Mouse (Mus musculus): ENCODE measurements around the gene Itgb3.

DNA sequence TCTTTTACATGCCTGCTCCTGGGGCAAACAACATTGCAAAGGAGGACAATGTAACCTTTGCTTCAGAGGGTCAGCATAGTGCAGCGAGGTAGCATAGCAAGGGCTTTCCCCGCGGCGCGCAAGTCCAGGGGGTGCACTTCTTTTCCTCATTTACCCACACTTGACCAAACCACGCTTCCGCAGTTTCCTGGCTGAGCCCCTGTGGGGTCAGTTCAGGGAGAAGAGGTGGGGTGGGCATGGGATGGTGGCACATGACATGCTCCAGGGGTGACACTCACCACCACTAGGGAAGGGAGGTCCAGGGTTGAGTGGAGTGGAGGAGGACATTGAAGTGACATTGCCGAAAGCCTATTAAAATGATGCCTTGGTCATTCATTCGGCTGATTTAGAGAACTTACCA is 28.7 kb upstream of the Itgb3 start:
- TF ChIP-seq MYOG (IDR thresholded peaks at IDR 0.05; ENCODE audit: control insufficient read depth in 1 of 3, insufficient read depth in 1 of 3, insufficient read length in 2 of 3, low read depth in 2 of 3) (no peak), POLR2A (IDR thresholded peaks at IDR 0.05; ENCODE audit: insufficient read length, low read depth) (peak; percentile 12), CEBPB (IDR thresholded peaks at IDR 0.05; ENCODE audit: insufficient read depth, poor library complexity, severe bottlenecking) (no peak), TCF3 (IDR thresholded peaks at IDR 0.05; ENCODE audit: insufficient read length, low read depth) (no peak), USF1 (IDR thresholded peaks at IDR 0.05; ENCODE audit: low read depth) (no peak), POLR2AphosphoS2 (IDR thresholded peaks at IDR 0.05; ENCODE audit: insufficient read length, low read depth) (peak; percentile 56), TCF12 (IDR thresholded peaks at IDR 0.05; ENCODE audit: insufficient read depth, poor library complexity, severe bottlenecking) (no peak)
